Mouse (Mus musculus) heart, adult 2 months (tissue): ENCODE results near the gene Icmt.

ENCODE experiments used
- CTCF ChIP-seq: fragments of 200-600 bp; IDR thresholded peaks from 2 replicates; pipeline ENCODE4 v1.8.1; 2022; ENCODE audit warnings: antibody characterized with exemption, mild to moderate bottlenecking, moderate library complexity
- POLR2A ChIP-seq: fragments of 200-500 bp; IDR thresholded peaks from 2 replicates; pipeline ENCODE4 v1.6.1; 2011; ENCODE audit warnings: mild to moderate bottlenecking, low read depth, low read length, control low read depth; ENCODE audit not compliant: insufficient read depth

GRCm38 (mm10) chr4:152313211-152313632 is 16.2 kb downstream of the Icmt start:
- no peak for TF ChIP-seq CTCF
- no peak for TF ChIP-seq POLR2A
